Mouse (Mus musculus) cerebellum, adult 11-12 months (tissue): ENCODE results near the gene Rxra.

Experiments
- DNase-seq: peaks from one replicate; pipeline ENCODE4 v3.0.0; 2022

Rxra gene

GRCm38 (mm10) chr2:27769701-27770100 is 93.5 kb downstream of the Rxra start:
- no peak for DNase-seq

- DNase-seq: no peak
Observed at GRCm38 (mm10) chr2:27770205-27770604, 94.0 kb downstream of the Rxra start.

GRCm38 (mm10) chr2:27771936-27772335 is 95.7 kb downstream of the Rxra start:
- DNase-seq: peak; percentile 50

GRCm38 (mm10) chr2:27772841-27773388 is 96.7 kb downstream of the Rxra start:
- no peak for DNase-seq

- no peak for DNase-seq
Observed at GRCm38 (mm10) chr2:27773980-27774730, 97.9 kb downstream of the Rxra start.

GRCm38 (mm10) chr2:27775006-27775405 is 98.8 kb downstream of the Rxra start:
- DNase-seq: no peak

- DNase-seq: no peak
Observed at GRCm38 (mm10) chr2:27775625-27776024, 99.4 kb downstream of the Rxra start.

- no peak for DNase-seq
Observed at GRCm38 (mm10) chr2:27777756-27778155, 101.5 kb downstream of the Rxra start.

- DNase-seq: no peak
Observed at GRCm38 (mm10) chr2:27778289-27778688, 102.0 kb downstream of the Rxra start.

- no peak for DNase-seq
Observed at GRCm38 (mm10) chr2:27779291-27779866, 103.1 kb downstream of the Rxra start.

GRCm38 (mm10) chr2:27780162-27780561 is 103.9 kb downstream of the Rxra start:
- no peak for DNase-seq

GRCm38 (mm10) chr2:27785363-27785762 is 109.1 kb downstream of the Rxra start:
- no peak for DNase-seq

- DNase-seq: no peak
Observed at GRCm38 (mm10) chr2:27785973-27786417, 109.8 kb downstream of the Rxra start.

GRCm38 (mm10) chr2:27791571-27791970 is 115.3 kb downstream of the Rxra start:
- DNase-seq: no peak

- DNase-seq: no peak
Observed at GRCm38 (mm10) chr2:27799018-27799417, 122.8 kb downstream of the Rxra start.

GRCm38 (mm10) chr2:27801041-27801440 is 124.8 kb downstream of the Rxra start:
- no peak for DNase-seq

GRCm38 (mm10) chr2:27802493-27802892 is 126.3 kb downstream of the Rxra start:
- no peak for DNase-seq

GRCm38 (mm10) chr2:27806691-27807090 is 130.5 kb downstream of the Rxra start:
- DNase-seq: no peak

- DNase-seq: no peak
Observed at GRCm38 (mm10) chr2:27807684-27808083, 131.4 kb downstream of the Rxra start.

- no peak for DNase-seq
Observed at GRCm38 (mm10) chr2:27809897-27810296, 133.7 kb downstream of the Rxra start.
